Mouse (Mus musculus) heart, adult 9 months (tissue): ENCODE measurements around the gene Gm49403.
"Not testable (repeated sequence)": the region's sequence is repeated elsewhere in the genome, so short reads cannot be mapped to it uniquely, and the experiment has no call there.

Experiments
- DNase-seq, 2 experiments: peaks; one replicate each; pipeline ENCODE4 v3.0.0; 2022; ENCODE audit warnings: low spot score in 2 of 2

The Gm49403 gene

GRCm38 (mm10) chr19:8871267-8872186 lies 12.2 kb upstream of the Gm49403 start, which contains the start of gene Ubxn1:
TSS of gene Ubxn1 (plus strand) at chr19:8871496.
- DNase-seq = peak; percentile 98

- no peak for DNase-seq
Measured at GRCm38 (mm10) chr19:8872266-8872840, 11.4 kb upstream of the Gm49403 start.

GRCm38 (mm10) chr19:8875031-8875430 lies 8.7 kb upstream of the Gm49403 start:
- no peak for DNase-seq

- peak; percentile 91 to 92 for DNase-seq
Measured at GRCm38 (mm10) chr19:8880311-8881033, 3.3 kb upstream of the Gm49403 start, which contains the start of gene Uqcc3. TSS of gene Uqcc3 (minus strand) at chr19:8880923.

- DNase-seq = no peak
Measured at GRCm38 (mm10) chr19:8881034-8881392, 2.7 kb upstream of the Gm49403 start.

GRCm38 (mm10) chr19:8886916-8887584 lies 3.3 kb downstream of the Gm49403 start:
- no peak for DNase-seq

GRCm38 (mm10) chr19:8887585-8888463 lies 4.1 kb downstream of the Gm49403 start:
- DNase-seq = no peak

GRCm38 (mm10) chr19:8888511-8889385 lies 5.0 kb downstream of the Gm49403 start, which contains the start of the genes 1810009A15Rik and Gm49416:
TSS of gene 1810009A15Rik (plus strand) at chr19:8888853.
TSS of gene Gm49416 (plus strand) at chr19:8888926.
- DNase-seq = peak; percentile 94 to 95

- peak; percentile 81 to 84 for DNase-seq
Measured at GRCm38 (mm10) chr19:8892829-8893766, 9.4 kb downstream of the Gm49403 start, which contains the start of gene Ints5. TSS of gene Ints5 (plus strand) at chr19:8893005.

GRCm38 (mm10) chr19:8895397-8895960 lies 11.7 kb downstream of the Gm49403 start:
- DNase-seq = no peak

- not testable (repeated sequence) for DNase-seq
Measured at GRCm38 (mm10) chr19:8896231-8896630, 12.5 kb downstream of the Gm49403 start.

- DNase-seq = peak; percentile 24 to 36
Measured at GRCm38 (mm10) chr19:8897211-8897864, 13.6 kb downstream of the Gm49403 start.

GRCm38 (mm10) chr19:8897865-8898495 lies 14.2 kb downstream of the Gm49403 start, which contains the start of gene Ganab:
TSS of gene Ganab (plus strand) at chr19:8898071.
- peak; percentile 95 for DNase-seq

GRCm38 (mm10) chr19:8898576-8898975 lies 14.8 kb downstream of the Gm49403 start:
- DNase-seq = no peak

GRCm38 (mm10) chr19:8899079-8899478 lies 15.3 kb downstream of the Gm49403 start:
- no peak for DNase-seq

GRCm38 (mm10) chr19:8903412-8903811 lies 19.7 kb downstream of the Gm49403 start:
- no peak for DNase-seq

GRCm38 (mm10) chr19:8908531-8908930 lies 24.8 kb downstream of the Gm49403 start:
- no peak for DNase-seq
